Mouse (Mus musculus): Measurements from ENCODE around the gene Trappc2l. TPM values are rescaled to one million over a fixed set of nuclear protein-coding genes. Genes with fewer than 3 reads are reported as not detected.

The Trappc2l gene
- polyA plus RNA-seq, 1 experiment from 2014 or later, result 68.5 TPM

DNA sequence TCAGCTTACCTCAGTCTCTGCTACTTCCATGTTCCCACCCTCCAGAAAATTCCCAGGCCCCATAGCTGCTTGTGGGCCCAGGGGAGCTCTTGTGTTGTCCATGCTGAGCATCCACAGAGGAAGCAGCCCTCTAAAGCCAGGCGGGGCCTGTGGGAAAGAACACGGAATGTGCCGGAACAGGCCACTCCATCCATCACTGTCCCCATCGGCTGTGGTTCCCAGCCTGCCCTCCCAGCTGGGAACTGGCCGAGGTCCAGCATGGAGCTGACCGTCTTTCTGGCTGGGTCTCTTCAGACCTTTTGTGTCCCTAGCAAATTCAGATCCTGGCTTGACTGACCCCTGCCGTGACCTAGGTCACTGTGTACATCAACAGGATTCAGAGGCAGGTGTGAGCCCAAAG is 43.3 kb downstream of the Trappc2l start:
- DNase-seq (ENCODE audit: low spot score), result no peak
- H3K27me3 ChIP-seq (ENCODE audit: insufficient read depth, poor library complexity, severe bottlenecking), result 0 out of 2 replicates have a peak, but pooled peaks cover 3% of the 10 kb centered on the region
- peaks cover 81% of the 10 kb centered on the region for H3K4me1 ChIP-seq (replicated peaks)
- H3K9me3 ChIP-seq, result no peaks in the 10 kb centered on the region
- peak overlapping the region; percentile 5; the same call in 1 of the 2 replicates for H3K27ac ChIP-seq
- no peak overlapping the region for H3K4me3 ChIP-seq
- 0 out of 2 replicates have a peak, but pooled peaks cover 4% of the 10 kb centered on the region for H3K36me3 ChIP-seq
- WGBS, result 59% methylated on average over 7 of the region's 7 CpGs

DNA sequence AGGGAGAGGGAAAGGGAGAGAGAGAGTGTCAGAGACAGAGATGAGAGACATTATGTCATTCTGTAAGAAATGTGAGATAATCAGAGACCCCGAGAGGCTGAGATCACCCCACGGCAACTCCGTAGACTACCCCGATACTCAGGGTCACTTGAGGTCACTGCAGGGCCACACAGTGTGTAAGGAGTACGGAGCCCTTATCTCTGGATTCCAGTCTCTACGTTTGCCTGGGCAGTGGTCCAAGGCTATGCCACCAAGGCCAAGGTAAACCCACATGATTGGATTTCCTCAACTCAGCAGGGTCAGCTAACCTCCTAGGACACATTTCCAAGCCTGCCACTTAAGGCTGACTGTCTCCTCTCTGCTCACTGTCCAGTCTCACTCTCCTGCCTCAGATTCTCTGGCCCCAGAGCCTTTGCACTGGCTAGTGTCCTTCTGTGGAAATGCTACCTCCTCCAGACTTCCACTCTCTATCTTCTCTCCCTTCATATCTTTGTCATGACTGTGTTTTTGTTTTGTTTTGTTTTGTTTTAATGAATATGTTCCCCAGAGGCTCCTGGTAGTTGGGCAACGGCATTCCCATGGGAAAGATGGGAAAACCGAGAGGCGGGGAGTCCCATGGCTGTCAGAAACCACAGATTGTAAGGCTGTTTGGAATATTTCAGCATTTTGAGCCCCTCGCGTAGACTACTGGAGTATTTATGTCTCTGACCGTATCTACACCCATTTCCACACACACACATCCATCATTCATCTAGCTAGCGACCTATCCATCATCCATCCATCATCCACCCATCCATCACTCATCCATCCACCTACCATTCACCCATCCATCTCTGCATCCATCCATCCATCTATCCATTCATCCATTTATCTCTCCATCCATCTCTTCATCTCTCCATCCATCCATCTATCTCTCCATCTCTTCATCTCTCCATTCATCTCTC is 44.9 kb downstream of the Trappc2l start:
- H3K9me3 ChIP-seq, result no peaks in the 10 kb centered on the region
- no peak overlapping the region for H3K27ac ChIP-seq
- H3K36me3 ChIP-seq, result no peaks in the 10 kb centered on the region
- whole genome bisulfite sequencing, result 89% methylated on average over 13 of the region's 13 CpGs
- no peak for DNase-seq (ENCODE audit: low spot score)
- H3K27me3 ChIP-seq (ENCODE audit: insufficient read depth, poor library complexity, severe bottlenecking), result no peaks in the 10 kb centered on the region
- H3K4me3 ChIP-seq, result no peak overlapping the region
- H3K4me1 ChIP-seq (replicated peaks), result peaks cover 78% of the 10 kb centered on the region

DNA sequence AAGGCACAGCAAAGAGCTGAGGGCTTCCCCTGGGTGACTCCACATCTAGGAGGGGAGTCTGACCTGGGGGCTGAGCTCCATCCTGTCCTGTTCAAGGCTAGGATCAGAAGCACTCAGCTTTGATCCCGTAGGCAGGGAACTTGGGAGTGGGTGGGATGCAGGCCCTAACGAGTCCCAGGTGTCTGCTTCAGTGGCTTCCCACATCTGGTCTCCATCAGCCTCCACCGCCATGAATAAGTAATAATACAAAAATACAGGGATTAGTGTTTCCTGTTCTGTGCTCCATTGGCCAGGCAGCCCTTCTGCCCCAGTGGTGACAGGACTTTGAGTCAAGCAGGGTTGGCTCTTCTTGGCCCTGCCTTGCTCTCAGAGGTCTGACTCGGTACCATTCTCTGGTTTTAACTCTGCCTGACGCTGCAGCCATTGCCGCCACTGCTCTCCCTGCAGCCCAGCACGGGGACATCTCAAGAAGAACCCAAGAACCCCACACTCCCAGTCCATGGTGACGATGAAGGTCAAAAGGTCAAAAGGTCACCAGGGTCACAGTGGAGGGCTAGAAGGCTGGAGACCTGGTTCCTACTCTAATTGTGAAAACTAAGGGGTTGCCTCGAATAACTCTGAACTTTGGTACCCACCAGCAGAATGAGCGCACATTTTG is 46.8 kb downstream of the Trappc2l start:
- Histone ChIP-seq H3K4me1 (replicated peaks) (peaks cover 66% of the 10 kb centered on the region), H3K4me3 (no peak overlapping the region), H3K9me3 (no peaks in the 10 kb centered on the region), H3K27me3 (ENCODE audit: insufficient read depth, poor library complexity, severe bottlenecking) (no peaks in the 10 kb centered on the region), H3K36me3 (no peaks in the 10 kb centered on the region), H3K27ac (0 out of 2 replicates have a peak overlapping the region, but pooled peaks have one; percentile 62)
- WGBS, result 66% methylated on average over 10 of the region's 10 CpGs
- peak; percentile 56 for DNase-seq (ENCODE audit: low spot score)

DNA sequence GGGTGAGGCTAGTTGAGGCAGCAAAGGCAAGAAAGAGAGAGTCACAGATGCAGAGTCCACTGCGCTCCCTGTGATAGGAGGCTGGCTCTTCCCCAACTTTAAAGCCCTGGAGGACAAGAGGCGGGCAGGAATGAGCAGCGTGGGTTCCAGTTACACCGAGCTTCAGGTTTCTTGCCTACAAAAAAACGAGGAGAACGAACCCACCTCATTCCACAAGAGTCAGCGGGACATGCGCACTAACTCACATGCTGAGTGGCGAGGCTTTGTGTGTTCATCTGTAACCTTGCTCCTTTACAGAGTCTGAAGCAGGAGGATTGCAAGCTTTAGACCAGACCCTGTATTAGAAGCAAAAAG is 47.3 kb downstream of the Trappc2l start:
- Histone ChIP-seq H3K27me3 (ENCODE audit: insufficient read depth, poor library complexity, severe bottlenecking) (no peaks in the 10 kb centered on the region), H3K36me3 (no peaks in the 10 kb centered on the region), H3K4me1 (replicated peaks) (peaks cover 67% of the 10 kb centered on the region), H3K4me3 (no peak overlapping the region), H3K9me3 (no peaks in the 10 kb centered on the region), H3K27ac (peak overlapping the region; percentile 1; the same call in 1 of the 2 replicates)
- WGBS, result 68% methylated on average over 9 of the region's 9 CpGs
- DNase-seq (ENCODE audit: low spot score), result peak; percentile 27

DNA sequence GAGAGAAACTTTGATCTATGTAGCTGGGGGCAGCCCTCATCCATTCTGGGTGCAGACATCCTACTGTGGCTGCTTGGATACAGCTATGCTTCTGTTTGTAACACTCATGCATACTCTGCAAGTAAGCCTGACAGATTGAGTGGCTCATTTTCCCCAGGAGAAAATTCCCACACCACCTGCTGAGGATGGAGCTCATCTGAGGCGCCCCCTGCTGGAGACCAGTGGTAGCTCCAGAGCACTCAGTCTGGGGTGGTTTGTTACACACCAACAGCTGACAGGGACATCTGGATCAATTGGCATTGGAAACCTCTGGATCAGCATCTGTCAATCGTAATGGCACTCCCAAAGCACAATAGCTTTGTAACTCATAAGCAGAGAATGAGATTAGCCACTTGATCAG is 48.6 kb downstream of the Trappc2l start:
- Histone ChIP-seq H3K36me3 (no peaks in the 10 kb centered on the region), H3K4me3 (no peak overlapping the region), H3K4me1 (replicated peaks) (peaks cover 58% of the 10 kb centered on the region), H3K27ac (no peak overlapping the region), H3K9me3 (no peaks in the 10 kb centered on the region), H3K27me3 (ENCODE audit: insufficient read depth, poor library complexity, severe bottlenecking) (no peaks in the 10 kb centered on the region; the same call in 1 of the 2 replicates)
- 66% methylated on average over 2 of the region's 2 CpGs for WGBS
- no peak for DNase-seq (ENCODE audit: low spot score)

DNA sequence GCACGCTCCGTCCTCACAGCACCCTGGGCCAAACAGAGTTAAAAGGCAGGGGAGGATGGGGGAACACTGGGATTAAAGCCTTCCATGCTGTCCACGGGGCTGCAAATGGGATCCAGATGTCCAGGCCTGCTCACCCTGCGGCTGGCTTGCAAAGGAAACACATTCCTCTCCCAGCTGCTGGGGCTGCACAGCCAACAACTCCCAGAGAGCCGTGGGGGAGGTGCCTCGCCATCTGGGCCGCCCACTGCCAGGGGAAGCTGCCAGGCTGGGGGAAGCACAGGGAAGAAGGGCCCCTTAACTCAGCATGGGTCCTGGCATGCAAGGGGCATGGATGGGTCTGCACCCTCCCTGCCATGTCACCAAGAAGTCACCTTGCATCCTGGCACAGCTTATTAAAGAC is 49.7 kb downstream of the Trappc2l start:
- peak; percentile 69 for DNase-seq (ENCODE audit: low spot score)
- Histone ChIP-seq H3K4me1 (replicated peaks) (peaks cover 61% of the 10 kb centered on the region), H3K27me3 (ENCODE audit: insufficient read depth, poor library complexity, severe bottlenecking) (peaks cover 6% of the 10 kb centered on the region), H3K9me3 (no peaks in the 10 kb centered on the region), H3K4me3 (no peak overlapping the region), H3K27ac (no peak overlapping the region; the same call in 1 of the 2 replicates), H3K36me3 (no peaks in the 10 kb centered on the region)
- WGBS, result 47% methylated on average over 7 of the region's 7 CpGs

DNA sequence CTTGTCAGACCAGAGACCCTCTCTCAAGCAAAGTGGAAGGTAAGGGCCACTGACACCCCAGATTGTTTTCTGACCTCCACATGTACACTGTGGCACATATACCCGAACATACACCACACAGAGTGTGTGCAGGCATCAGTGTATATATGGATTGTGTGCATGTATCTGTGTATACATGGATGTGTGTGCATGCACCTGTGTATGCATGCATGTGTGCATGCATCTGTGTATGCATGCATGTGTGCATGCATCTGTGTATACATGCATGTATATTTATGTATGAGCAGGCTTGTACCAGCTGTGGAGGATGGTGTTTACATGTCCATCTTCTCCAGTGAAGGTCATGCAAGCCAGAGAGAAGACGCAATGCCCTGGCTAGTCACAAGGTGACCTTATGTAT is 50.5 kb downstream of the Trappc2l start:
- Histone ChIP-seq H3K9me3 (no peaks in the 10 kb centered on the region), H3K27me3 (ENCODE audit: insufficient read depth, poor library complexity, severe bottlenecking) (peaks cover 14% of the 10 kb centered on the region), H3K36me3 (no peaks in the 10 kb centered on the region), H3K27ac (no peak overlapping the region), H3K4me1 (replicated peaks) (peaks cover 65% of the 10 kb centered on the region), H3K4me3 (no peak overlapping the region)
- 82% methylated on average over 2 of the region's 2 CpGs for WGBS
- no peak for DNase-seq (ENCODE audit: low spot score)

DNA sequence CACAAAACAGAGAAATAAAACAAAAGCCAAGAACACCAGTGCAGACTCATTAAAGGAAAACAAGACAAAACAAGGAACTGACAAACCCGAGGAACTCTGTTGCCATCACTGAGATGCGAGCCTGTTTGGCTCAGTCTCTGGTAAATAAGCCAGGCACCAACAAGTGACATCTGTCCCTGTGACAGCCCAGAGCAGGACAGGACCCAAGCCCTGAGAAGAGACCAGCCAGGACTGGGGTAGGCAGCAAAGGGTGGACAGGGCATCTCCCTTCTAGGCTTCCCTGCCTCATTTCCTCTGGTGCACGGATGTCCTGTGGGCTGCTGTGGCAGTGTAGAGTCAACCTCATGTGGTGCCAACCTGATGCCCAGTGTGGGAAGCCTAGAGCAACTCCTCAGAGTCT is 51.7 kb downstream of the Trappc2l start:
- H3K9me3 ChIP-seq, result no peaks in the 10 kb centered on the region
- peaks cover 65% of the 10 kb centered on the region for H3K4me1 ChIP-seq (replicated peaks)
- no peak overlapping the region for H3K27ac ChIP-seq
- WGBS, result 82% methylated on average over 3 of the region's 3 CpGs
- no peaks in the 10 kb centered on the region for H3K36me3 ChIP-seq
- peaks cover 26% of the 10 kb centered on the region for H3K27me3 ChIP-seq (ENCODE audit: insufficient read depth, poor library complexity, severe bottlenecking)
- H3K4me3 ChIP-seq, result no peak overlapping the region
- no peak for DNase-seq (ENCODE audit: low spot score)

DNA sequence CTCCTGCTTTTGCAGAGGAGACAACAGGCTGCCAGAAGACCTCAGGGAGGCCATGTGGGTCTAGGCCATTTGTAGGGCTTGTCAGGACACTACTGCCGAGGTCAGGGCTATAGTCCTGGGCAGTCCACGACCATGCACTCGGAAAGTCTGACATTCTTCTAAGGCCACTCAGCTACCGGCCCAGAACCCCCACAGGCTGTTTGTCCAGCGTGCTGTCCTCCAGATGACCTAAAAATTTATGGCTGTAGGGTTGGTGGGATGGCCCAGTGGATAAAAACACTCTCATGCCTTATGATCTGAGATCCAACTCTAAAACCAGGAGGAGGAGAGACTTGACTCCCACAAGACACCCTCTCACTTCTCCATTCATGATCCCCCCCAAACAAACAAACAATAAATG is 52.2 kb downstream of the Trappc2l start:
- H3K36me3 ChIP-seq, result no peaks in the 10 kb centered on the region
- no peak overlapping the region for H3K27ac ChIP-seq
- H3K4me3 ChIP-seq, result no peak overlapping the region
- DNase-seq (ENCODE audit: low spot score), result no peak
- no peaks in the 10 kb centered on the region for H3K9me3 ChIP-seq
- WGBS, result 75% methylated on average over 5 of the region's 5 CpGs
- H3K27me3 ChIP-seq (ENCODE audit: insufficient read depth, poor library complexity, severe bottlenecking), result peaks cover 31% of the 10 kb centered on the region
- peaks cover 63% of the 10 kb centered on the region for H3K4me1 ChIP-seq (replicated peaks)

DNA sequence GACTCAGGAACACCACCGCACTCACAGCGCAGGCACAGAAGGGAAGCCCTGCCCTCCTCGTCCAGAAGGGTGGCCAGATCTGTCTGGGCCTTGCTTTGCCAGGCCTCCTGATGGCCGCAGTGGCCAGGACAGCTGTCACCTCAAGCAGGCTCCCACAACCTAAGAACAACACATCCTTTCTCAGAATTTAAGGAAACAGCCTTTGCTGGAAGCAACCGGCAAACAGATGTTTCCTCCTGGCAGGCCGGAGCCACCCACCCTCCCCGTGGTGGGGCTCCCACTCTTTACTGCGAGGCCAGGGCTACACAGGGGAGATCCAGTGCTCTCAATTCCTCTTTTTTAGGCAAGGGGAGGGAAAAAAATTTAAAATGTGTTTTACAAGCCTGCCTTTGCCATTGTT is 53.8 kb downstream of the Trappc2l start:
- peaks cover 65% of the 10 kb centered on the region for H3K4me1 ChIP-seq (replicated peaks)
- no peak for DNase-seq (ENCODE audit: low spot score)
- H3K4me3 ChIP-seq, result no peak overlapping the region
- no peak overlapping the region; the same call in 1 of the 2 replicates for H3K27ac ChIP-seq
- H3K9me3 ChIP-seq, result no peaks in the 10 kb centered on the region
- no peaks in the 10 kb centered on the region for H3K36me3 ChIP-seq
- H3K27me3 ChIP-seq (ENCODE audit: insufficient read depth, poor library complexity, severe bottlenecking), result peaks cover 47% of the 10 kb centered on the region
- 58% methylated on average over 8 of the region's 8 CpGs for WGBS

DNA sequence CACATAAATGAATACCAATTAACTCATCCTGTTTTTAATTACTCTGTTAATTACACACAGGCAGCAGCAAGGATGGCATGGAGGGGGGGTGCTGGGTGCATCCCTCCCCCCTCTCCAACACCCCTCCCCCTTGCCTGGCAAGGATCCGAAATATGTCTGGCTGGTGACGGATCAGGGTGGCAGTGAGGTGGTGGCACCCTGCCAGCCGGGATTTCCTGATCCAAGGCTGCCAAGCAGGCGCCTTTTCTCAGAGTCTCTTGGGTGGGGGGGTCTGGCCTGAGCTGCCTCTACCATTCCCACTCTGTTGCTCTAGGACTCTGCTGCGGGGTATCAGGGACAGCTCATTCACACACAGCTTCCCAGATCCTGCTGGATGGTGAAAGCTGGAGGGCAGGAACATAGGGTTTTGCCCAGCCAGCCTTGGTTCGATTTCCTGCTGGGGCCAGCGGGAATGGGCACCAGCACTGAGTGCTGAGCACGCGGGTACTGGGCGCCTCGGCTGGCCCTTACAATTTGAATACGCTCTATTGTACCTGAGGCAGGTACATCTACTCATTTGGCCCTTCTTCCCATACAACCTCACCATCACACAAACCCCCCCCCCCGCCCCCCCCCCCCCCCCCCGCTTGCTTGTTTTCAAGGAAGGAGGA is 54.4 kb downstream of the Trappc2l start:
- no peak for DNase-seq (ENCODE audit: low spot score)
- Histone ChIP-seq H3K36me3 (no peaks in the 10 kb centered on the region), H3K9me3 (no peaks in the 10 kb centered on the region), H3K27me3 (ENCODE audit: insufficient read depth, poor library complexity, severe bottlenecking) (peaks cover 53% of the 10 kb centered on the region), H3K27ac (0 out of 2 replicates have a peak overlapping the region, but pooled peaks have one; percentile 12), H3K4me3 (no peak overlapping the region), H3K4me1 (replicated peaks) (peaks cover 69% of the 10 kb centered on the region)
- 73% methylated on average over 13 of the region's 14 CpGs for WGBS

Data from hindbrain, embryonic 10.5 days (tissue).